Mouse (Mus musculus) neural tube, embryonic 12.5 days (tissue): ENCODE measurements around the gene Atxn7l3. TPM values are rescaled to one million over a fixed set of nuclear protein-coding genes. Genes with fewer than 3 reads are reported as not detected.
A peak's percentile ranks its signal among the peaks of the same experiment; 100 is the strongest.

Source experiments
- ATAC-seq: fragments of 200-750 bp; cut with Nextera tagmentation; 2 replicates; pipeline ENCODE4 v1.8.0; 2017; ENCODE audit warnings: low read depth, mild to moderate bottlenecking, moderate TSS enrichment, moderate library complexity; ENCODE audit not compliant: low FRiP score
- H3K27ac ChIP-seq: fragments of 300-500 bp; sonication (generic); 2 replicates; pipeline ENCODE4 v1.5.1; 2016
- H3K27me3 ChIP-seq: fragments of 300-500 bp; sonication (generic); replicated peaks from 2 replicates; pipeline ENCODE4 v1.6.1; 2016; ENCODE audit warnings: mild to moderate bottlenecking
- H3K36me3 ChIP-seq: fragments of 300-500 bp; sonication (generic); 2 replicates; pipeline ENCODE4 v1.6.1; 2016; ENCODE audit warnings: mild to moderate bottlenecking
- H3K4me1 ChIP-seq: fragments of 300-500 bp; sonication (generic); 2 replicates; pipeline ENCODE4 v1.6.1; 2016
- H3K4me2 ChIP-seq: fragments of 300-500 bp; sonication (generic); replicated peaks from 2 replicates; pipeline ENCODE4 v1.6.1; 2016; ENCODE audit warnings: mild to moderate bottlenecking
- H3K4me3 ChIP-seq: fragments of 300-500 bp; sonication (generic); 2 replicates; pipeline ENCODE4 v1.5.1; 2016
- H3K9ac ChIP-seq: fragments of 300-500 bp; sonication (generic); 2 replicates; pipeline ENCODE4 v1.6.1; 2016; ENCODE audit warnings: mild to moderate bottlenecking
- H3K9me3 ChIP-seq: fragments of 300-500 bp; sonication (generic); 2 replicates; pipeline ENCODE4 v1.6.1; 2016; ENCODE audit warnings: mild to moderate bottlenecking
- WGBS: fragments of 180-500 bp; shearing (Covaris S2); methylation state at CpG from one replicate; pipeline ENCODE4 v1.1.7; 2016; 5-methylcytosine and 5-hydroxymethylcytosine counted together
- polyA plus RNA-seq: library from polyadenylated mRNA; unstranded; fragments of >200 nt; fragmentation: Nextera tagmentation; extraction: Ambion mirVana; gene quantifications from 2 replicates; pipeline ENCODE4 v1.2.1, GENCODE M21; 2016

The Atxn7l3 gene
- polyA plus RNA-seq, 1 experiment from 2014 or later = 27.6 TPM

- H3K4me3 ChIP-seq = no peak overlapping the region
- no peak overlapping the region for H3K9ac ChIP-seq
- 62% methylated on average over 2 of the region's 3 CpGs for WGBS
- no peak overlapping the region for H3K4me2 ChIP-seq
- H3K27ac ChIP-seq = no peak overlapping the region
- peaks cover 12% of the 10 kb centered on the region for H3K4me1 ChIP-seq
- no peaks in the 10 kb centered on the region for H3K9me3 ChIP-seq
- no peaks in the 10 kb centered on the region for H3K27me3 ChIP-seq
- peaks cover 43% of the 10 kb centered on the region for H3K36me3 ChIP-seq
- ATAC-seq = no peak
These were observed 8.9 kb upstream of the Atxn7l3 start for GRCm38 (mm10) chr11:102305359-102305758.

- Histone ChIP-seq H3K9me3 (no peaks in the 10 kb centered on the region), H3K27me3 (no peaks in the 10 kb centered on the region), H3K4me3 (no peak overlapping the region), H3K4me2 (no peak overlapping the region), H3K4me1 (no peaks in the 10 kb centered on the region; the same call in 1 of the 2 replicates), H3K36me3 (peaks cover 33% of the 10 kb centered on the region), H3K27ac (no peak overlapping the region), H3K9ac (no peak overlapping the region)
- WGBS = 35% methylated on average over 2 of the region's 2 CpGs
- no peak for ATAC-seq
These were observed 7.7 kb upstream of the Atxn7l3 start for GRCm38 (mm10) chr11:102304141-102304540.

- no peak overlapping the region for H3K27ac ChIP-seq
- H3K4me2 ChIP-seq = no peak overlapping the region
- no peaks in the 10 kb centered on the region for H3K27me3 ChIP-seq
- H3K9me3 ChIP-seq = no peaks in the 10 kb centered on the region
- no peak overlapping the region for H3K9ac ChIP-seq
- 5% methylated on average over 1 of the region's 1 CpGs for WGBS
- H3K36me3 ChIP-seq = no peaks in the 10 kb centered on the region
- peaks cover 15% of the 10 kb centered on the region for H3K4me1 ChIP-seq
- ATAC-seq = no peak
- H3K4me3 ChIP-seq = no peak overlapping the region
These were observed 3.4 kb upstream of the Atxn7l3 start for GRCm38 (mm10) chr11:102299839-102300238.

- ATAC-seq = peak; percentile 26
- 27% methylated on average over 27 of the region's 27 CpGs for WGBS
These were observed 1.4 kb upstream of the Atxn7l3 start for GRCm38 (mm10) chr11:102297577-102298556.

GRCm38 (mm10) chr11:102295598-102296471 lies 596 bp downstream of the Atxn7l3 start:
- 1% methylated on average over 61 of the region's 73 CpGs for WGBS
- H3K36me3 ChIP-seq = peaks cover 39% of the 10 kb centered on the region
- peaks cover 24% of the 10 kb centered on the region for H3K4me1 ChIP-seq
- H3K9ac ChIP-seq = peak overlapping the region; percentile 93
- peak overlapping the region; percentile 85 for H3K4me3 ChIP-seq
- peak; percentile 39 for ATAC-seq
- H3K9me3 ChIP-seq = no peaks in the 10 kb centered on the region
- peak overlapping the region; percentile 98 for H3K27ac ChIP-seq
- peak overlapping the region; percentile 77 for H3K4me2 ChIP-seq
- H3K27me3 ChIP-seq = no peaks in the 10 kb centered on the region

More at GRCm38 (mm10) chr11:102297577-102298556, 1.4 kb upstream of the Atxn7l3 start:
- no peaks in the 10 kb centered on the region for H3K9me3 ChIP-seq
- H3K4me2 ChIP-seq = peak overlapping the region; percentile 77
- H3K9ac ChIP-seq = peak overlapping the region; percentile 93
- no peaks in the 10 kb centered on the region for H3K27me3 ChIP-seq
- peaks cover 24% of the 10 kb centered on the region for H3K4me1 ChIP-seq
- H3K27ac ChIP-seq = peak overlapping the region; percentile 98
- peaks cover 18% of the 10 kb centered on the region for H3K36me3 ChIP-seq
- peak overlapping the region; percentile 85 for H3K4me3 ChIP-seq

GRCm38 (mm10) chr11:102294887-102295597 lies 1.4 kb downstream of the Atxn7l3 start:
- Histone ChIP-seq H3K27ac (0 out of 2 replicates have a peak overlapping the region, but pooled peaks have one; percentile 32), H3K9ac (peak overlapping the region; percentile 93), H3K36me3 (peaks cover 46% of the 10 kb centered on the region), H3K27me3 (no peaks in the 10 kb centered on the region), H3K9me3 (no peaks in the 10 kb centered on the region), H3K4me2 (peak overlapping the region; percentile 77), H3K4me3 (peak overlapping the region; percentile 85), H3K4me1 (peaks cover 24% of the 10 kb centered on the region)
- ATAC-seq = no peak
- 75% methylated on average over 12 of the region's 12 CpGs for WGBS

- no peak overlapping the region for H3K27ac ChIP-seq
- peaks cover 52% of the 10 kb centered on the region for H3K36me3 ChIP-seq
- 84% methylated on average over 5 of the region's 5 CpGs for WGBS
- H3K4me1 ChIP-seq = peaks cover 28% of the 10 kb centered on the region
- no peaks in the 10 kb centered on the region for H3K9me3 ChIP-seq
- peak overlapping the region; percentile 93; the same call in 1 of the 2 replicates for H3K9ac ChIP-seq
- no peak for ATAC-seq
- peak overlapping the region; percentile 77 for H3K4me2 ChIP-seq
- peak overlapping the region; percentile 7; the same call in 1 of the 2 replicates for H3K4me3 ChIP-seq
- no peaks in the 10 kb centered on the region for H3K27me3 ChIP-seq
These were observed 2.0 kb downstream of the Atxn7l3 start for GRCm38 (mm10) chr11:102294416-102294815.

GRCm38 (mm10) chr11:102293971-102294370 lies 2.5 kb downstream of the Atxn7l3 start:
- Histone ChIP-seq H3K4me3 (no peak overlapping the region), H3K4me2 (no peak overlapping the region), H3K36me3 (peaks cover 54% of the 10 kb centered on the region), H3K9me3 (no peaks in the 10 kb centered on the region), H3K27me3 (no peaks in the 10 kb centered on the region), H3K9ac (no peak overlapping the region), H3K27ac (no peak overlapping the region), H3K4me1 (peaks cover 28% of the 10 kb centered on the region)
- WGBS = 96% methylated on average over 13 of the region's 13 CpGs
- no peak for ATAC-seq

GRCm38 (mm10) chr11:102291051-102291535 lies 5.3 kb downstream of the Atxn7l3 start:
- H3K27me3 ChIP-seq = no peaks in the 10 kb centered on the region
- no peak for ATAC-seq
- H3K4me3 ChIP-seq = no peak overlapping the region
- no peak overlapping the region for H3K9ac ChIP-seq
- H3K9me3 ChIP-seq = no peaks in the 10 kb centered on the region
- no peak overlapping the region for H3K4me2 ChIP-seq
- H3K4me1 ChIP-seq = peaks cover 27% of the 10 kb centered on the region
- no peak overlapping the region for H3K27ac ChIP-seq
- H3K36me3 ChIP-seq = peaks cover 70% of the 10 kb centered on the region
- 86% methylated on average over 11 of the region's 11 CpGs for WGBS

- no peak overlapping the region for H3K9ac ChIP-seq
- peaks cover 70% of the 10 kb centered on the region for H3K36me3 ChIP-seq
- H3K4me3 ChIP-seq = no peak overlapping the region
- H3K27me3 ChIP-seq = no peaks in the 10 kb centered on the region
- H3K4me1 ChIP-seq = peaks cover 29% of the 10 kb centered on the region
- no peak overlapping the region for H3K27ac ChIP-seq
- H3K4me2 ChIP-seq = no peak overlapping the region
- 78% methylated on average over 4 of the region's 4 CpGs for WGBS
- no peaks in the 10 kb centered on the region for H3K9me3 ChIP-seq
- ATAC-seq = no peak
These were observed 6.3 kb downstream of the Atxn7l3 start for GRCm38 (mm10) chr11:102290141-102290540.

GRCm38 (mm10) chr11:102289511-102290100 lies 6.8 kb downstream of the Atxn7l3 start:
- H3K9me3 ChIP-seq = no peaks in the 10 kb centered on the region
- H3K27ac ChIP-seq = no peak overlapping the region
- peaks cover 68% of the 10 kb centered on the region for H3K36me3 ChIP-seq
- H3K9ac ChIP-seq = 0 out of 2 replicates have a peak overlapping the region, but pooled peaks have one; percentile 13
- no peak for ATAC-seq
- peaks cover 24% of the 10 kb centered on the region for H3K4me1 ChIP-seq
- H3K4me3 ChIP-seq = no peak overlapping the region
- no peaks in the 10 kb centered on the region for H3K27me3 ChIP-seq
- 68% methylated on average over 6 of the region's 6 CpGs for WGBS
- H3K4me2 ChIP-seq = no peak overlapping the region
